Mouse (Mus musculus): ENCODE data around the gene Ttc27. TPM values are rescaled to one million over a fixed set of nuclear protein-coding genes. Genes with fewer than 3 reads are reported as not detected.

Ttc27 gene
- total and polyA plus RNA-seq, 2 experiments from 2014 or later, result 12.2 to 12.9 TPM

DNA sequence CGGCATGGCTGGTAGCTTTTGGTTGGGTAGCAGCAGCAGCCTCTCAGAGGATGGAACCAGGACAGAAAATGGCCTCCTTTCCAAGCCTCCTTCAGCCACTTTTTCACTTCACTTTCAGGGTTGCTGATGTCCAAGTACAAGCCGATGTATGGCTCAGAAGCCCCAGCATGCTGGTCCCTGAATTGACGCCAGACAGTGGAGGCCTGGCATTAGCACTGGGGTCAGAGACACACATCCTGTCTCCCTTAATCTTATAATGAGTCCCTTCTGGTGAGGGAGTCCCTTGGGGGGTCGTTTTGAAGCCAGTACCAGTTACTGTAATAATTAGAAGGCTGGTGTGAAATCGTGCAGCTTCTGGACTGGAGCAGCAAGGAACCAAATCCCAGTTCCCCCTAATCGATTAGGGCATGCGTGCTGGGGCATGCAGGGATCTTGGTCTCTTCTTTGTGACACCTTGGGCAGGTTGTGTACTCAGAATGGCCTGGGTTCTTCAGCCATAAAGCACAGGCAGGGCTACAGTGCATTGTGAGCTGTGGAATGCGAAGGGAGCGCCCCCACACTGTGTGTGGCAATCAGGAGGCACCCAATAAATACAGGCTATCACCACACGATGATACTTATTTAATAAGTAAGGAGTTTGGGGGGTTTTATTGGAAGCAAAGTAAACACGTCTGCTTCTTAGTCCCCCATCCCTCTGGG lies 171.5 kb downstream of the Ttc27 start:
- ATAC-seq, result no peak
- no peaks in the 10 kb centered on the region for H3K4me1 ChIP-seq (ENCODE audit: insufficient read depth, low read length)
- WGBS, result 61% methylated on average over 11 of the region's 11 CpGs

DNA sequence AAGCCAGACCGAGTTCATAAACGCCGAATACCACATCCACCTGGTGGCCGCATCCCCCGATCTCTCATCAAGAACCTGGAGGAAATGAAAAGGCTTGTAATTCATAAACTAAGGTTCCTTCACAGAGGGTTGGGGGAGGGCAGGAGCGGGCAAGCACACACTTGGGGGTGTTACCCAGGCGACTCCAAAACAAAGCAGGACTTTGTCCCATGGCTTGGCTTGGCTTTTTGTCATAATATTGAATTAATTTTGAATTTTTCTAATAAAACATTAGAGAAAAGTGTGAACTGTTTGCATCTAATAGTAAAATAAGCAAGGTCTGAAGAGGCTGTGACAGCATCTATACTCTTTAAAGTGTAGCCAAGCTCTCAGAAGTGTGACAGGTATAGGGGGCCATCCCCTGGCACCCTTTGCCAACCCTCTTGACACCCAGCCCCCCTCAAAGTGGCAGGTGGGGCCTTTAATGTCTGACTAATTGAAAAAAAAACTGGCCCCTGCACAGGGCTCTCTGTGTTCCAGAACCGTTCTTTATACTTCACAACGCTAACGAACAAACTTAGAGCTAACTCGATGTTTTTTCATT lies 172.1 kb downstream of the Ttc27 start:
- no peak overlapping the region for H3K9ac ChIP-seq (replicated peaks; ENCODE audit: low read length)
- H3K36me3 ChIP-seq (ENCODE audit: insufficient read depth, low read length), result no peaks in the 10 kb centered on the region
- no peak overlapping the region for H3K4me3 ChIP-seq (ENCODE audit: low read length)
- 84% methylated on average over 11 of the region's 11 CpGs for WGBS
- TF ChIP-seq CTCF (IDR thresholded peaks at IDR 0.05; ENCODE audit: low read depth), result no peak
- H3K4me1 ChIP-seq (ENCODE audit: insufficient read depth, low read length), result no peaks in the 10 kb centered on the region
- ATAC-seq (no peak), DNase-seq (ENCODE audit: low spot score) (no peak)
- no peaks in the 10 kb centered on the region for H3K9me3 ChIP-seq (ENCODE audit: low read length)
- no peak overlapping the region for H3K4me2 ChIP-seq (ENCODE audit: low read depth, low read length)
- no peak overlapping the region for H3K27ac ChIP-seq
- H3K27me3 ChIP-seq (ENCODE audit: insufficient read depth, low read length), result no peaks in the 10 kb centered on the region

More for the DNA sequence above, 171.5 kb downstream of the Ttc27 start:
- no peak for TF ChIP-seq CTCF (IDR thresholded peaks at IDR 0.05; ENCODE audit: low read depth)
- DNase-seq (ENCODE audit: low spot score), result no peak
- Histone ChIP-seq H3K4me3 (ENCODE audit: low read length) (no peak overlapping the region), H3K27ac (no peak overlapping the region), H3K36me3 (ENCODE audit: insufficient read depth, low read length) (no peaks in the 10 kb centered on the region), H3K9ac (replicated peaks; ENCODE audit: low read length) (no peak overlapping the region), H3K4me2 (ENCODE audit: low read depth, low read length) (no peak overlapping the region), H3K27me3 (ENCODE audit: insufficient read depth, low read length) (no peaks in the 10 kb centered on the region), H3K9me3 (ENCODE audit: low read length) (no peaks in the 10 kb centered on the region)

DNA sequence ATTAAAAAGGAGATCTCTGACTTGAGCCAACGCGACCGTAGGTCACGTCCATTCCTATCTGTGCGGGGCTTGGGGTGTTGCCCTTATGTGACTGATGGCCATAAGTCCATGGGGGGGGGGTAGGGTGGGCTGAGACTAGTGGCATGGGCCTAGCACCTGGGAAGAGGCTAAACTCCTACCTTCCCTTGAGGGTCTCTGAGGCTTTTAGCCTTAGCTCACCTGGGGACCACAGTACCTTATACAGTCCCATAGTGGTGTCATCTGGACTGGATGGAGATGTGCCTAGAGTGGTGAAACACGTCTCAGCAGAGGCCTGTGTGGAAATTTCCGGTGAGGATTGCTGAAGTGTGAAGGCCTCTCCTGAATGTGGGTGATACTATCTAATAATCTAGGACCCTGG lies 184.9 kb downstream of the Ttc27 start:
- ATAC-seq, result 0 out of 2 replicates have a peak, but pooled peaks have one; percentile 10
- no peak for TF ChIP-seq CTCF (IDR thresholded peaks at IDR 0.05; ENCODE audit: low read depth)
- H3K27ac ChIP-seq, result no peak overlapping the region
- H3K4me1 ChIP-seq (ENCODE audit: insufficient read depth, low read length), result no peaks in the 10 kb centered on the region
- no peaks in the 10 kb centered on the region for H3K9me3 ChIP-seq (ENCODE audit: low read length)
- no peak for DNase-seq (ENCODE audit: low spot score)
- H3K27me3 ChIP-seq (ENCODE audit: insufficient read depth, low read length), result no peaks in the 10 kb centered on the region
- H3K9ac ChIP-seq (replicated peaks; ENCODE audit: low read length), result no peak overlapping the region
- H3K4me2 ChIP-seq (ENCODE audit: low read depth, low read length), result no peak overlapping the region
- WGBS, result 97% methylated on average over 7 of the region's 7 CpGs
- H3K36me3 ChIP-seq (ENCODE audit: insufficient read depth, low read length), result no peaks in the 10 kb centered on the region
- H3K4me3 ChIP-seq (ENCODE audit: low read length), result no peak overlapping the region

DNA sequence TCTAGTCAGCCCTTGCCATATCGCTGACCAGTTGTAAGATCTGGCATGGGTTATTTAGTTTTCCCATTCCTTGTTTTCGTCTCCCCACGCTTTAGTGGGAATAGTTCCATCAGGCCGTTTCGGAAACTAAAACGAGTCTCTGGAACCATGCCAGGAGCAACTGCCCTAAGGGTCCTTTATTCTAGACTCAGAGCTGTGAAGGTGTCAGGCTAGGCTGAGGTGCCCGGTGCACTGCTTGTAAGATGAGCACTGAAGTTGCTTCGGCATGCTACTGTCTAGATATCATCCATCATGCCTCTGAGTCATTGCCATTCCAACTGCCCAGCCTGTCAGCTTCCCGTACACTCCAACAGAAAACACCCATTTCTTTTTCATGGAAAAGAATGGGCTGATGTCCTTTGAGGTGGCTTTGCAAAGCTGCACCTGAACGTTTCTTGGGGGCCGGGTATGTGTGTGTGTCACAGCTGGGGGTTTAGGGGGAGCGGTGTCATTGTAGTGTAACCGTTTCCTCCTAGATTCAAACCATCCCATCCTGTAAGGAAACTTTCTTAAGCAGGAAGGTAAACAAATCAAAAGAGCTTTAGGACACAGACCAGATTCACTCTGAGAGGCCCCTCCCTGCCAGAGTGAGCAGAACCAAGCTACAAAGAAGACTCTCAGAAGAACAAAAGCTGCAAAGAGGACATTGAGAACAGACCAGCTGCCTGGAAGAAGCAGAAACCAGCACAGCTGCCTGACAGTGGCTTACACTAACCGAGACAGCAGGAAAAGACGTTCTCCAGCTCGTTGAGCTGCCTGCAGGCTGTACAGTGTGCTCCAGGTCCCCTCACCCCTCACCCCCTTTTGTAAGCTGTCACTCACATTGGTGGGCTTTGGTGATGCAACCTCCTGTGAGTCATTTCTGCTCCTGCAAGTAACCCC lies 186.1 kb downstream of the Ttc27 start:
- no peak overlapping the region for H3K4me3 ChIP-seq (ENCODE audit: low read length)
- 55% methylated on average over 16 of the region's 16 CpGs for WGBS
- no peaks in the 10 kb centered on the region for H3K9me3 ChIP-seq (ENCODE audit: low read length)
- ATAC-seq (peak; percentile 55), DNase-seq (ENCODE audit: low spot score) (peak; percentile 12)
- TF ChIP-seq CTCF (IDR thresholded peaks at IDR 0.05; ENCODE audit: low read depth), result no peak
- no peaks in the 10 kb centered on the region for H3K4me1 ChIP-seq (ENCODE audit: insufficient read depth, low read length)
- H3K27me3 ChIP-seq (ENCODE audit: insufficient read depth, low read length), result no peaks in the 10 kb centered on the region
- no peaks in the 10 kb centered on the region for H3K36me3 ChIP-seq (ENCODE audit: insufficient read depth, low read length)
- no peak overlapping the region for H3K9ac ChIP-seq (replicated peaks; ENCODE audit: low read length)
- no peak overlapping the region for H3K4me2 ChIP-seq (ENCODE audit: low read depth, low read length)
- no peak overlapping the region for H3K27ac ChIP-seq

DNA sequence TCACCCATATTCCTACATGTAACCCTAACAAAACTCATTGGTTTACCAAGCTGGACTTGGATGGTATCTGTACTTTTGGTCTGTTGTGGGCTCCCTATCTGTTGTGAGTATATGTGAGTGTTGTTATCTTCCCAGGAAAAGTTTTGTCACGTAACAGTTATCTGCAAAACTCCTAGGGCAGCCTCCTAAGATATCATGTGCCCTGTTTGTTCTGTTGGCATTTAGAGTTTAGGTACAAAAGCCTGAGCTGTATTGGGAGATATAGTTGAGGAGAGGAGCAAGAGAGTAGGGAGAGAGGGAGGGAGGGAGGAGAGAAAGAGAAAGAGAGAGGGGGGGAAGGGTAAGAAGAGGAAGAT lies 186.8 kb downstream of the Ttc27 start:
- WGBS, result 89% methylated on average over 1 of the region's 1 CpGs
- Histone ChIP-seq H3K36me3 (ENCODE audit: insufficient read depth, low read length) (no peaks in the 10 kb centered on the region), H3K9ac (replicated peaks; ENCODE audit: low read length) (no peak overlapping the region), H3K4me1 (ENCODE audit: insufficient read depth, low read length) (no peaks in the 10 kb centered on the region), H3K4me2 (ENCODE audit: low read depth, low read length) (no peak overlapping the region), H3K27ac (no peak overlapping the region), H3K4me3 (ENCODE audit: low read length) (no peak overlapping the region), H3K9me3 (ENCODE audit: low read length) (no peaks in the 10 kb centered on the region), H3K27me3 (ENCODE audit: insufficient read depth, low read length) (no peaks in the 10 kb centered on the region)
- no peak for TF ChIP-seq CTCF (IDR thresholded peaks at IDR 0.05; ENCODE audit: low read depth)
- ATAC-seq, result no peak
- no peak for DNase-seq (ENCODE audit: low spot score)

DNA sequence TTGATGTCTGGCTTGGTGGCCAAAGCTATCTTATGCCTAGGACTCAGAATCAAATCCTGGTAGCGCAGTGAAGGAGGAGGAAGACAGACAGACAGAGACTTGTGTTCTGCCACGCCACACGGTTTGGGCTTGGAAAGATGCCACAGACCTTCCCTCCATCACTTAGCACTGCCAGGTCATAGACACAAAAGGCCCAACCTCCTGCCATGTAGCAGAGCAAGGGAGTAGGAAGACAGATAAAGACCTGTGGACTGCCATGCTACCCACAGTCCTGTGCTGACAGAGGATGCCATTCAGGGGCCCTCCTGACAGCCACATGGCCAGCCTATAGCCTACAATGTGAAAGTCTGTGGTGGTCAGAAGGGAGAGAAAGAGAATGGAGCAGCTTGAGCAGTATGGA lies 187.4 kb downstream of the Ttc27 start:
- no peak for TF ChIP-seq CTCF (IDR thresholded peaks at IDR 0.05; ENCODE audit: low read depth)
- no peak for ATAC-seq
- no peak overlapping the region for H3K4me3 ChIP-seq (ENCODE audit: low read length)
- no peaks in the 10 kb centered on the region for H3K36me3 ChIP-seq (ENCODE audit: insufficient read depth, low read length)
- no peaks in the 10 kb centered on the region for H3K9me3 ChIP-seq (ENCODE audit: low read length)
- no peaks in the 10 kb centered on the region for H3K27me3 ChIP-seq (ENCODE audit: insufficient read depth, low read length)
- no peak for DNase-seq (ENCODE audit: low spot score)
- H3K9ac ChIP-seq (replicated peaks; ENCODE audit: low read length), result no peak overlapping the region
- no peak overlapping the region for H3K4me2 ChIP-seq (ENCODE audit: low read depth, low read length)
- H3K27ac ChIP-seq, result no peak overlapping the region
- no peaks in the 10 kb centered on the region for H3K4me1 ChIP-seq (ENCODE audit: insufficient read depth, low read length)
- WGBS, result 85% methylated on average over 3 of the region's 3 CpGs

Data from hindbrain, postnatal 0 days (tissue).